Mouse (Mus musculus): ENCODE results near the gene Rpf2. TPM values are rescaled to one million over a fixed set of nuclear protein-coding genes. Genes with fewer than 3 reads are reported as not detected.

The Rpf2 gene
- 83.5 and 91.9 TPM in 2 replicates for polyA plus RNA-seq (2016; fragmentation: Nextera tagmentation; extraction: Ambion mirVana)

- H3K27me3 ChIP-seq (ENCODE audit: low read depth, poor library complexity, severe bottlenecking), result no peaks in the 10 kb centered on the region
- peaks cover 15% of the 10 kb centered on the region for H3K4me1 ChIP-seq
- WGBS, result under 1% methylated on average over 54 of the region's 54 CpGs
- H3K36me3 ChIP-seq, result peaks cover 74% of the 10 kb centered on the region
- no peaks in the 10 kb centered on the region for H3K9me3 ChIP-seq (replicated peaks)
- peak within 1 kb of the TSS; percentile 90 for H3K27ac ChIP-seq (replicated peaks)
- peak; percentile 90 for DNase-seq (ENCODE audit: low spot score)
- peak within 1 kb of the TSS; percentile 85 for H3K4me3 ChIP-seq
Observed at GRCm38 (mm10) chr10:40246374-40247165, at the start of gene Rpf2. TSS of gene Rpf2 (minus strand) at chr10:40247036.

GRCm38 (mm10) chr10:40292640-40293039 lies 45.8 kb upstream of the Rpf2 start:
- Histone ChIP-seq H3K4me1 (peaks cover 3% of the 10 kb centered on the region; the same call in 1 of the 2 replicates), H3K27ac (replicated peaks) (no peak overlapping the region), H3K9me3 (replicated peaks) (no peaks in the 10 kb centered on the region), H3K4me3 (no peak overlapping the region), H3K27me3 (ENCODE audit: low read depth, poor library complexity, severe bottlenecking) (no peaks in the 10 kb centered on the region), H3K36me3 (peaks cover 81% of the 10 kb centered on the region)
- DNase-seq (ENCODE audit: low spot score), result no peak
- 94% methylated on average over 6 of the region's 6 CpGs for WGBS

- 90% methylated on average over 1 of the region's 1 CpGs for WGBS
Observed at GRCm38 (mm10) chr10:40286767-40287166, 39.9 kb upstream of the Rpf2 start.

GRCm38 (mm10) chr10:40285571-40285970 lies 38.7 kb upstream of the Rpf2 start:
- Histone ChIP-seq H3K4me3 (no peak overlapping the region), H3K27me3 (ENCODE audit: low read depth, poor library complexity, severe bottlenecking) (no peaks in the 10 kb centered on the region), H3K36me3 (peaks cover 58% of the 10 kb centered on the region), H3K4me1 (peaks cover 4% of the 10 kb centered on the region; the same call in 1 of the 2 replicates), H3K27ac (replicated peaks) (no peak overlapping the region), H3K9me3 (replicated peaks) (no peaks in the 10 kb centered on the region)
- WGBS, result 82% methylated on average over 1 of the region's 1 CpGs
- DNase-seq (ENCODE audit: low spot score), result no peak

More at GRCm38 (mm10) chr10:40286767-40287166, 39.9 kb upstream of the Rpf2 start:
- Histone ChIP-seq H3K27me3 (ENCODE audit: low read depth, poor library complexity, severe bottlenecking) (no peaks in the 10 kb centered on the region), H3K27ac (replicated peaks) (no peak overlapping the region), H3K9me3 (replicated peaks) (no peaks in the 10 kb centered on the region), H3K4me3 (no peak overlapping the region), H3K36me3 (peaks cover 70% of the 10 kb centered on the region), H3K4me1 (peaks cover 4% of the 10 kb centered on the region; the same call in 1 of the 2 replicates)
- no peak for DNase-seq (ENCODE audit: low spot score)

GRCm38 (mm10) chr10:40284997-40285396 lies 38.2 kb upstream of the Rpf2 start:
- no peak overlapping the region for H3K27ac ChIP-seq (replicated peaks)
- peaks cover 52% of the 10 kb centered on the region for H3K36me3 ChIP-seq
- 90% methylated on average over 3 of the region's 3 CpGs for WGBS
- no peaks in the 10 kb centered on the region for H3K9me3 ChIP-seq (replicated peaks)
- H3K4me3 ChIP-seq, result no peak overlapping the region
- no peaks in the 10 kb centered on the region for H3K27me3 ChIP-seq (ENCODE audit: low read depth, poor library complexity, severe bottlenecking)
- no peak for DNase-seq (ENCODE audit: low spot score)
- H3K4me1 ChIP-seq, result peaks cover 4% of the 10 kb centered on the region; the same call in 1 of the 2 replicates

- 85% methylated on average over 10 of the region's 10 CpGs for WGBS
Observed at GRCm38 (mm10) chr10:40284179-40284831, 37.5 kb upstream of the Rpf2 start.

GRCm38 (mm10) chr10:40283636-40284035 lies 36.8 kb upstream of the Rpf2 start:
- no peak for DNase-seq (ENCODE audit: low spot score)
- no peaks in the 10 kb centered on the region for H3K27me3 ChIP-seq (ENCODE audit: low read depth, poor library complexity, severe bottlenecking)
- peaks cover 44% of the 10 kb centered on the region for H3K36me3 ChIP-seq
- no peaks in the 10 kb centered on the region for H3K9me3 ChIP-seq (replicated peaks)
- peaks cover 4% of the 10 kb centered on the region; the same call in 1 of the 2 replicates for H3K4me1 ChIP-seq
- 95% methylated on average over 9 of the region's 9 CpGs for WGBS
- H3K4me3 ChIP-seq, result no peak overlapping the region
- no peak overlapping the region for H3K27ac ChIP-seq (replicated peaks)

More at GRCm38 (mm10) chr10:40284179-40284831, 37.5 kb upstream of the Rpf2 start:
- DNase-seq (ENCODE audit: low spot score), result no peak
- Histone ChIP-seq H3K36me3 (peaks cover 45% of the 10 kb centered on the region), H3K27me3 (ENCODE audit: low read depth, poor library complexity, severe bottlenecking) (no peaks in the 10 kb centered on the region), H3K4me3 (no peak overlapping the region), H3K9me3 (replicated peaks) (no peaks in the 10 kb centered on the region), H3K27ac (replicated peaks) (no peak overlapping the region), H3K4me1 (peaks cover 4% of the 10 kb centered on the region; the same call in 1 of the 2 replicates)

GRCm38 (mm10) chr10:40281565-40281964 lies 34.7 kb upstream of the Rpf2 start:
- Histone ChIP-seq H3K27ac (replicated peaks) (no peak overlapping the region), H3K36me3 (peaks cover 34% of the 10 kb centered on the region), H3K9me3 (replicated peaks) (no peaks in the 10 kb centered on the region), H3K4me3 (no peak overlapping the region), H3K27me3 (ENCODE audit: low read depth, poor library complexity, severe bottlenecking) (no peaks in the 10 kb centered on the region), H3K4me1 (peaks cover 4% of the 10 kb centered on the region; the same call in 1 of the 2 replicates)
- DNase-seq (ENCODE audit: low spot score), result no peak
- WGBS, result 96% methylated on average over 2 of the region's 2 CpGs

GRCm38 (mm10) chr10:40278317-40278716 lies 31.5 kb upstream of the Rpf2 start:
- no peaks in the 10 kb centered on the region for H3K9me3 ChIP-seq (replicated peaks)
- H3K36me3 ChIP-seq, result peaks cover 5% of the 10 kb centered on the region; the same call in 1 of the 2 replicates
- H3K4me1 ChIP-seq, result no peaks in the 10 kb centered on the region
- no peak for DNase-seq (ENCODE audit: low spot score)
- WGBS, result 73% methylated on average over 5 of the region's 5 CpGs
- no peak overlapping the region for H3K4me3 ChIP-seq
- no peak overlapping the region for H3K27ac ChIP-seq (replicated peaks)
- H3K27me3 ChIP-seq (ENCODE audit: low read depth, poor library complexity, severe bottlenecking), result no peaks in the 10 kb centered on the region

- Histone ChIP-seq H3K27ac (replicated peaks) (no peak overlapping the region), H3K36me3 (no peaks in the 10 kb centered on the region), H3K27me3 (ENCODE audit: low read depth, poor library complexity, severe bottlenecking) (no peaks in the 10 kb centered on the region), H3K4me3 (no peak overlapping the region), H3K4me1 (no peaks in the 10 kb centered on the region), H3K9me3 (replicated peaks) (no peaks in the 10 kb centered on the region)
- no peak for DNase-seq (ENCODE audit: low spot score)
- WGBS, result 85% methylated on average over 7 of the region's 7 CpGs
Observed at GRCm38 (mm10) chr10:40275991-40276390, 29.2 kb upstream of the Rpf2 start.

GRCm38 (mm10) chr10:40273938-40274337 lies 27.1 kb upstream of the Rpf2 start:
- H3K4me1 ChIP-seq, result no peaks in the 10 kb centered on the region

GRCm38 (mm10) chr10:40271216-40271615 lies 24.4 kb upstream of the Rpf2 start:
- no peaks in the 10 kb centered on the region for H3K36me3 ChIP-seq
- DNase-seq (ENCODE audit: low spot score), result no peak
- no peak overlapping the region for H3K27ac ChIP-seq (replicated peaks)
- H3K4me3 ChIP-seq, result no peak overlapping the region
- H3K4me1 ChIP-seq, result no peaks in the 10 kb centered on the region
- no peaks in the 10 kb centered on the region for H3K27me3 ChIP-seq (ENCODE audit: low read depth, poor library complexity, severe bottlenecking)
- no peaks in the 10 kb centered on the region for H3K9me3 ChIP-seq (replicated peaks)
- WGBS, result 89% methylated on average over 3 of the region's 3 CpGs

More at GRCm38 (mm10) chr10:40273938-40274337, 27.1 kb upstream of the Rpf2 start:
- H3K27ac ChIP-seq (replicated peaks), result no peak overlapping the region
- no peaks in the 10 kb centered on the region for H3K36me3 ChIP-seq
- H3K4me3 ChIP-seq, result no peak overlapping the region
- DNase-seq (ENCODE audit: low spot score), result no peak
- no peaks in the 10 kb centered on the region for H3K9me3 ChIP-seq (replicated peaks)
- H3K27me3 ChIP-seq (ENCODE audit: low read depth, poor library complexity, severe bottlenecking), result no peaks in the 10 kb centered on the region
- 88% methylated on average over 5 of the region's 5 CpGs for WGBS

- H3K36me3 ChIP-seq, result no peaks in the 10 kb centered on the region
- H3K27ac ChIP-seq (replicated peaks), result no peak overlapping the region
- DNase-seq (ENCODE audit: low spot score), result no peak
- 87% methylated on average over 3 of the region's 3 CpGs for WGBS
- no peaks in the 10 kb centered on the region for H3K9me3 ChIP-seq (replicated peaks)
- peaks cover 4% of the 10 kb centered on the region for H3K4me1 ChIP-seq
- no peaks in the 10 kb centered on the region for H3K27me3 ChIP-seq (ENCODE audit: low read depth, poor library complexity, severe bottlenecking)
- no peak overlapping the region for H3K4me3 ChIP-seq
Observed at GRCm38 (mm10) chr10:40264920-40265319, 18.1 kb upstream of the Rpf2 start.
